Mouse (Mus musculus): Measurements from ENCODE around the gene Vars2. TPM values are rescaled to one million over a fixed set of nuclear protein-coding genes. Genes with fewer than 3 reads are reported as not detected.

Gene Vars2
- polyA plus RNA-seq, 1 experiment from 2014 or later: 9.1 TPM

GRCm38 (mm10) chr17:35635699-35636111, 31.7 kb downstream of the Vars2 start:
- 0 out of 2 replicates have a peak overlapping the region, but pooled peaks have one; percentile 10 for H3K27ac ChIP-seq (ENCODE audit: low read depth, low read length)
- ATAC-seq (replicated peaks; ENCODE audit: insufficient number of reproducible peaks, low FRiP score, low TSS enrichment): no peak
- peaks cover 10% of the 10 kb centered on the region; the same call in 1 of the 2 replicates for H3K4me1 ChIP-seq (ENCODE audit: control insufficient read depth, insufficient read depth, low read length)
- H3K9me3 ChIP-seq (replicated peaks; ENCODE audit: control insufficient read depth, low read length): no peaks in the 10 kb centered on the region
- 0 out of 2 replicates have a peak overlapping the region, but pooled peaks have one; percentile 43 for H3K9ac ChIP-seq (ENCODE audit: low read depth, low read length)
- H3K27me3 ChIP-seq (ENCODE audit: control insufficient read depth, insufficient read depth, low read length): peaks cover 3% of the 10 kb centered on the region
- H3K36me3 ChIP-seq (ENCODE audit: control insufficient read depth, insufficient read depth, low read length): no peaks in the 10 kb centered on the region
- H3K4me3 ChIP-seq (ENCODE audit: low read depth, low read length): peak overlapping the region; percentile 37
- peak overlapping the region; percentile 71 for H3K4me2 ChIP-seq
- WGBS (ENCODE audit: insufficient replicate concordance): 3% methylated on average over 15 of the region's 15 CpGs

DNA sequence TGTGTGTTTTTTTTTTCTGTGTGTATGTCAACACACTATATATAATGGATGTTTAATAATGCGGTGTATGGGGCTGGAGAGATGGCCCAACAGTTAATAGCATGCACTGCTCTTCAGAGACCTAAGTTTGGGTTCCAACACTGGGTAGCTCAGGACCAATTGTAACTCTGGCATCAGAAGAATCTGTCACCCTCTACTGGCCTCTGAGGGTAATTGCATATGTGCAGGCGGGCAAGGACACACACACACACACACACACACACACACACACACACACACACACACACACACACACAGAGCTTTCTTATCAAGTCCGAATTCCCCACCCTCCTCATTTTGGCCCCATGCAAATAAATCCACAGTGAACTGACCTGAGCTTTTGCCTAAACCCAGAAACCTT, 32.2 kb downstream of the Vars2 start:
- Histone ChIP-seq H3K27ac (ENCODE audit: low read depth, low read length) (no peak overlapping the region), H3K27me3 (ENCODE audit: control insufficient read depth, insufficient read depth, low read length) (peaks cover 3% of the 10 kb centered on the region), H3K4me1 (ENCODE audit: control insufficient read depth, insufficient read depth, low read length) (peaks cover 10% of the 10 kb centered on the region; the same call in 1 of the 2 replicates), H3K36me3 (ENCODE audit: control insufficient read depth, insufficient read depth, low read length) (no peaks in the 10 kb centered on the region), H3K9ac (ENCODE audit: low read depth, low read length) (no peak overlapping the region), H3K9me3 (replicated peaks; ENCODE audit: control insufficient read depth, low read length) (no peaks in the 10 kb centered on the region), H3K4me2 (no peak overlapping the region), H3K4me3 (ENCODE audit: low read depth, low read length) (no peak overlapping the region)
- WGBS (ENCODE audit: insufficient replicate concordance): 75% methylated on average over 3 of the region's 3 CpGs
- ATAC-seq (replicated peaks; ENCODE audit: insufficient number of reproducible peaks, low FRiP score, low TSS enrichment): no peak

DNA sequence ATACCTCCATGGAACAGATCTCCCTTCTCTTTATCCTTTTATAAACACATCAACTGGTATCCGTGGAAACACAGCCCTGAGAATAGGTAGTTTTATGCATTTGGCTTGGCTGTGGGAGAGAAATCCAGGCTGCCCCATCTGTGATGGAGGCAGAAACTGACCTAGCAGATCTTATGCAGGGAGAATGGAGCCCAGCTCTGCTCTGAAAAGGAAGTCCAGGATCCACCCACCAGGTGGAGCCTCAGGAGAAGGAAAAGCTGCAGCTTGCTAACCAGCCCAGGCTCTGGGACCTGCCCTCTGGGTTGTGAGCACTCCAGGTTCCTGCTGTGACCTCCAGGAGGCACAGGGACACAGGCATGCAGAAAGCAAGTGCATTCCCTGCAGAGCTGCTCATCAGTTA, 33.4 kb downstream of the Vars2 start:
- H3K27ac ChIP-seq (ENCODE audit: low read depth, low read length): no peak overlapping the region
- WGBS (ENCODE audit: insufficient replicate concordance): 15% methylated on average over 1 of the region's 1 CpGs
- H3K36me3 ChIP-seq (ENCODE audit: control insufficient read depth, insufficient read depth, low read length): no peaks in the 10 kb centered on the region
- H3K27me3 ChIP-seq (ENCODE audit: control insufficient read depth, insufficient read depth, low read length): peaks cover 3% of the 10 kb centered on the region
- H3K9ac ChIP-seq (ENCODE audit: low read depth, low read length): no peak overlapping the region
- no peak for ATAC-seq (replicated peaks; ENCODE audit: insufficient number of reproducible peaks, low FRiP score, low TSS enrichment)
- no peak overlapping the region for H3K4me2 ChIP-seq
- H3K4me1 ChIP-seq (ENCODE audit: control insufficient read depth, insufficient read depth, low read length): peaks cover 4% of the 10 kb centered on the region; the same call in 1 of the 2 replicates
- no peaks in the 10 kb centered on the region for H3K9me3 ChIP-seq (replicated peaks; ENCODE audit: control insufficient read depth, low read length)
- no peak overlapping the region for H3K4me3 ChIP-seq (ENCODE audit: low read depth, low read length)

- Histone ChIP-seq H3K9me3 (replicated peaks; ENCODE audit: control insufficient read depth, low read length) (no peaks in the 10 kb centered on the region), H3K9ac (ENCODE audit: low read depth, low read length) (no peak within 1 kb of the TSS), H3K27me3 (ENCODE audit: control insufficient read depth, insufficient read depth, low read length) (no peaks in the 10 kb centered on the region), H3K4me1 (ENCODE audit: control insufficient read depth, insufficient read depth, low read length) (no peaks in the 10 kb centered on the region), H3K27ac (ENCODE audit: low read depth, low read length) (no peak within 1 kb of the TSS), H3K4me3 (ENCODE audit: low read depth, low read length) (no peak within 1 kb of the TSS), H3K36me3 (ENCODE audit: control insufficient read depth, insufficient read depth, low read length) (no peaks in the 10 kb centered on the region), H3K4me2 (no peak within 1 kb of the TSS)
- 69% methylated on average over 7 of the region's 7 CpGs for WGBS (ENCODE audit: insufficient replicate concordance)
- ATAC-seq (replicated peaks; ENCODE audit: insufficient number of reproducible peaks, low FRiP score, low TSS enrichment): no peak
Observed at GRCm38 (mm10) chr17:35626537-35626936, 40.9 kb downstream of the Vars2 start, which contains the start of gene Gm9573. Gene Gm9573 (minus strand): TSS chr17:35626637.

DNA sequence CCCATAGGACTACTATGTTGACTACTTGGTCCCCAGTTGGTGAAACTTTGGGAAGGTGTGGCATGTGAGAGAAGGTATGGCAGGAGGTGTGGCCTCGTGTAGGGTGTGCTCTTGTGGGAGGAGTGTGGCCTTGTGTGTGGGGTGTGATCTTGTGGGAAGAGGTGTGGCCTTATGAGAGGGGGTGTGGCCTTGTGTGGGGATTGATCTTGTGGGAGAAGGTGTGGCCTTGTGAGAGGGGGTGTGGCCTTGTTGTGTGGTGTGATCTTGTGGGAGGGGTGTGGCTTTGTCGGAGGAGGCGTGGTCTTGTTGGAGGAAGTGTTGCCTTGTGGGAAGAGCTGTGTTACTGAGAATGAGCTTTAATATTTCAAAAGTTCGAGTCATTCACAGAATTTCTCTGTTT, 50.3 kb downstream of the Vars2 start:
- Histone ChIP-seq H3K4me1 (ENCODE audit: control insufficient read depth, insufficient read depth, low read length) (no peaks in the 10 kb centered on the region), H3K36me3 (ENCODE audit: control insufficient read depth, insufficient read depth, low read length) (no peaks in the 10 kb centered on the region), H3K9ac (ENCODE audit: low read depth, low read length) (no peak overlapping the region), H3K4me2 (no peak overlapping the region), H3K27me3 (ENCODE audit: control insufficient read depth, insufficient read depth, low read length) (0 out of 2 replicates have a peak, but pooled peaks cover 3% of the 10 kb centered on the region), H3K9me3 (replicated peaks; ENCODE audit: control insufficient read depth, low read length) (no peaks in the 10 kb centered on the region), H3K27ac (ENCODE audit: low read depth, low read length) (no peak overlapping the region), H3K4me3 (ENCODE audit: low read depth, low read length) (no peak overlapping the region)
- 60% methylated on average over 4 of the region's 4 CpGs for WGBS (ENCODE audit: insufficient replicate concordance)
- ATAC-seq (replicated peaks; ENCODE audit: insufficient number of reproducible peaks, low FRiP score, low TSS enrichment): no peak

Other genes starting within 250 kb of the Vars2 start
- gene H2-Q6, start 242.7 kb downstream of the Vars2 start, polyA plus RNA-seq (2014; fragmentation: Nextera tagmentation; extraction: Ambion mirVana): 0.38 and 0.39 TPM in 2 replicates
- 0.84 and 2.6 TPM in 2 replicates for gene H2-Q7, start 228.4 kb downstream of the Vars2 start, polyA plus RNA-seq (2014; fragmentation: Nextera tagmentation; extraction: Ambion mirVana)
- gene H2-Q10, start 197.5 kb downstream of the Vars2 start, polyA plus RNA-seq (2014; fragmentation: Nextera tagmentation; extraction: Ambion mirVana): 0.20 and 1.4 TPM in 2 replicates
- not detected in 2 replicates for gene Pou5f1, start 161.6 kb downstream of the Vars2 start, polyA plus RNA-seq (2014; fragmentation: Nextera tagmentation; extraction: Ambion mirVana)
- 47.6 and 51.1 TPM in 2 replicates for gene Tcf19, start 150.8 kb downstream of the Vars2 start, polyA plus RNA-seq (2014; fragmentation: Nextera tagmentation; extraction: Ambion mirVana)
- 10.4 and 12.8 TPM in 2 replicates for gene Cchcr1, start 150.5 kb downstream of the Vars2 start, polyA plus RNA-seq (2014; fragmentation: Nextera tagmentation; extraction: Ambion mirVana)
- 0.37 TPM in 1 of 2 replicates, not detected in the other for gene Psors1c2, start 134.4 kb downstream of the Vars2 start, polyA plus RNA-seq (2014; fragmentation: Nextera tagmentation; extraction: Ambion mirVana)
- 0.40 and 0.83 TPM in 2 replicates for gene Cdsn, start 115.5 kb downstream of the Vars2 start, polyA plus RNA-seq (2014; fragmentation: Nextera tagmentation; extraction: Ambion mirVana)
- not detected in 2 replicates for gene 2300002M23Rik, start 100.1 kb downstream of the Vars2 start, polyA plus RNA-seq (2014; fragmentation: Nextera tagmentation; extraction: Ambion mirVana)
- not detected in 2 replicates for gene Sfta2, start 66.0 kb downstream of the Vars2 start, polyA plus RNA-seq (2014; fragmentation: Nextera tagmentation; extraction: Ambion mirVana)
- gene Gm9573, start 41.0 kb downstream of the Vars2 start, polyA plus RNA-seq (2014; fragmentation: Nextera tagmentation; extraction: Ambion mirVana): not detected in 2 replicates
- gene Mucl3, start 23.9 kb downstream of the Vars2 start, polyA plus RNA-seq (2014; fragmentation: Nextera tagmentation; extraction: Ambion mirVana): 0.29 and 0.62 TPM in 2 replicates
- 30.1 and 31.1 TPM in 2 replicates for gene Gtf2h4, start 6.1 kb upstream of the Vars2 start, polyA plus RNA-seq (2014; fragmentation: Nextera tagmentation; extraction: Ambion mirVana)
- gene Ddr1, start 37.0 kb upstream of the Vars2 start, polyA plus RNA-seq (2014; fragmentation: Nextera tagmentation; extraction: Ambion mirVana): 60.6 and 89.2 TPM in 2 replicates
- gene Ier3, start 154.1 kb upstream of the Vars2 start, polyA plus RNA-seq (2014; fragmentation: Nextera tagmentation; extraction: Ambion mirVana): 13.2 and 17.0 TPM in 2 replicates
- gene Flot1, start 155.6 kb upstream of the Vars2 start, polyA plus RNA-seq (2014; fragmentation: Nextera tagmentation; extraction: Ambion mirVana): 71.3 and 74.0 TPM in 2 replicates
- 855 and 931 TPM in 2 replicates for gene Tubb5, start 170.7 kb upstream of the Vars2 start, polyA plus RNA-seq (2014; fragmentation: Nextera tagmentation; extraction: Ambion mirVana)
- 19.0 and 19.5 TPM in 2 replicates for gene Mdc1, start 173.9 kb upstream of the Vars2 start, polyA plus RNA-seq (2014; fragmentation: Nextera tagmentation; extraction: Ambion mirVana)
- gene Nrm, start 193.7 kb upstream of the Vars2 start, polyA plus RNA-seq (2014; fragmentation: Nextera tagmentation; extraction: Ambion mirVana): 44.5 and 48.1 TPM in 2 replicates
- 21.3 and 25.0 TPM in 2 replicates for gene Ppp1r18, start 198.0 kb upstream of the Vars2 start, polyA plus RNA-seq (2014; fragmentation: Nextera tagmentation; extraction: Ambion mirVana)
- 23.8 and 25.9 TPM in 2 replicates for gene Dhx16, start 212.2 kb upstream of the Vars2 start, polyA plus RNA-seq (2014; fragmentation: Nextera tagmentation; extraction: Ambion mirVana)
- gene 2310061I04Rik, start 229.8 kb upstream of the Vars2 start, polyA plus RNA-seq (2014; fragmentation: Nextera tagmentation; extraction: Ambion mirVana): 22.2 and 26.7 TPM in 2 replicates
- gene Atat1, start 242.5 kb upstream of the Vars2 start, polyA plus RNA-seq (2014; fragmentation: Nextera tagmentation; extraction: Ambion mirVana): 64.0 and 65.4 TPM in 2 replicates
- gene Mrps18b, start 248.8 kb upstream of the Vars2 start, polyA plus RNA-seq (2014; fragmentation: Nextera tagmentation; extraction: Ambion mirVana): 77.7 and 83.9 TPM in 2 replicates
- gene Ppp1r10, start 248.8 kb upstream of the Vars2 start, polyA plus RNA-seq (2014; fragmentation: Nextera tagmentation; extraction: Ambion mirVana): 26.9 and 27.2 TPM in 2 replicates

Data from heart, embryonic 11.5 days (tissue).